Mouse (Mus musculus) megakaryocyte, embryonic 14.5 days (primary cell): ENCODE data around the gene Hecw2.

Experiments used
- FLI1 ChIP-seq: IDR thresholded peaks from 2 replicates; pipeline ENCODE4 v1.6.1; 2012; ENCODE audit warnings: low read length, inconsistent platforms, mixed read lengths
- GATA1 ChIP-seq: IDR thresholded peaks from 3 replicates; pipeline ENCODE4 v1.6.1; 2012; ENCODE audit warnings: mixed read lengths, low read length, inconsistent platforms, borderline replicate concordance

- TF ChIP-seq GATA1 (no peak), FLI1 (no peak)
Observed at GRCm38 (mm10) chr1:53933308-53933707, 261.7 kb downstream of the Hecw2 start.
